Comparison of ENCODE assay signal across 26 mouse cellular contexts in genomic region chr17:17433679-17434078, GRCm38 (mm10). TPM values are rescaled to one million over a fixed set of nuclear protein-coding genes. Genes with fewer than 3 reads are reported as not detected.
"Had no signal": no experiment of that assay in that cellular context is flagged by ENCODE, and none has a peak within 500 bp of the region (broad histone marks: within the 10 kb centered on the region; RNA-seq: fewer than 3 reads in every experiment).

No protein-coding gene starts in this region.

- H3K4me1 ChIP-seq: heart, embryonic 12.5 days; hindbrain, embryonic 13.5 days; hindbrain, embryonic 15.5 days; kidney, embryonic 15.5 days; limb, embryonic 15.5 days had no signal

- H3K36me3 ChIP-seq: heart, embryonic 10.5 days; heart, embryonic 12.5 days; hindbrain, embryonic 13.5 days; hindbrain, embryonic 15.5 days; kidney, embryonic 15.5 days; limb, embryonic 13.5 days; limb, embryonic 15.5 days had no signal

- H3K9me3 ChIP-seq: heart, embryonic 10.5 days; heart, embryonic 12.5 days; hindbrain, embryonic 13.5 days; hindbrain, embryonic 15.5 days; kidney, embryonic 15.5 days; limb, embryonic 13.5 days; limb, embryonic 15.5 days had no signal

- H3K4me2 ChIP-seq: heart, embryonic 12.5 days; hindbrain, embryonic 13.5 days; hindbrain, embryonic 15.5 days; kidney, embryonic 15.5 days; limb, embryonic 13.5 days; limb, embryonic 15.5 days had no signal

- H3K4me3 ChIP-seq: gastrocnemius, adult 2 months; heart, embryonic 10.5 days; heart, embryonic 12.5 days; hindbrain, embryonic 13.5 days; hindbrain, embryonic 15.5 days; kidney, embryonic 15.5 days; limb, embryonic 13.5 days; limb, embryonic 15.5 days had no signal

- DNase-seq: gastrocnemius, adult 2 months; gastrocnemius, postnatal 10 days; gastrocnemius, postnatal 25 days; heart, adult 18-20 months; heart, postnatal 10 days; heart, postnatal 36 days; kidney, adult 11 months; kidney, adult 2 months; kidney, adult 9 months; kidney, postnatal 14 days; kidney, postnatal 36 days; layer of hippocampus, adult 9-11 months; layer of hippocampus, postnatal 36 days; left cerebral cortex, postnatal 4 days had no signal

- H3K27ac ChIP-seq: gastrocnemius, adult 2 months; heart, embryonic 10.5 days; hindbrain, embryonic 13.5 days; hindbrain, embryonic 15.5 days; hindbrain, postnatal 0 days; kidney, embryonic 15.5 days; kidney, postnatal 0 days; limb, embryonic 13.5 days; limb, embryonic 15.5 days had no signal

- H3K9ac ChIP-seq: heart, embryonic 12.5 days; hindbrain, embryonic 13.5 days; hindbrain, embryonic 15.5 days; kidney, embryonic 15.5 days; limb, embryonic 13.5 days; limb, embryonic 15.5 days had no signal

- H3K27me3 ChIP-seq: heart, embryonic 12.5 days; hindbrain, embryonic 13.5 days; hindbrain, embryonic 15.5 days; kidney, embryonic 15.5 days; limb, embryonic 13.5 days; limb, embryonic 15.5 days had no signal

- ATAC-seq: hindbrain, postnatal 0 days; intestine, embryonic 16.5 days had no signal

RNA-seq across cellular contexts. Expression of gene Lix1, which starts 31.2 kb away (rescaled TPM):
- total RNA-seq: granulocyte monocyte progenitor cell, adult 5-6 weeks; hematopoietic stem cell, adult 5-6 weeks had no signal
